Mouse (Mus musculus): ENCODE measurements around the gene Shroom3. TPM values are rescaled to one million over a fixed set of nuclear protein-coding genes. Genes with fewer than 3 reads are reported as not detected.

The Shroom3 gene
- polyA plus RNA-seq, 1 experiment from 2014 or later, result 2.5 TPM

- no peak overlapping the region for H3K27ac ChIP-seq
- WGBS, result 36% methylated on average over 4 of the region's 4 CpGs
- H3K4me2 ChIP-seq (replicated peaks), result no peak overlapping the region
- H3K4me1 ChIP-seq (replicated peaks), result no peaks in the 10 kb centered on the region
- no peak overlapping the region for H3K9ac ChIP-seq (replicated peaks)
- H3K27me3 ChIP-seq, result no peaks in the 10 kb centered on the region
- no peaks in the 10 kb centered on the region for H3K9me3 ChIP-seq
- no peaks in the 10 kb centered on the region for H3K36me3 ChIP-seq
- ATAC-seq, result no peak
- no peak overlapping the region for H3K4me3 ChIP-seq (replicated peaks)
These were observed 80.3 kb downstream of the Shroom3 start for GRCm38 (mm10) chr5:92763546-92763952.

DNA sequence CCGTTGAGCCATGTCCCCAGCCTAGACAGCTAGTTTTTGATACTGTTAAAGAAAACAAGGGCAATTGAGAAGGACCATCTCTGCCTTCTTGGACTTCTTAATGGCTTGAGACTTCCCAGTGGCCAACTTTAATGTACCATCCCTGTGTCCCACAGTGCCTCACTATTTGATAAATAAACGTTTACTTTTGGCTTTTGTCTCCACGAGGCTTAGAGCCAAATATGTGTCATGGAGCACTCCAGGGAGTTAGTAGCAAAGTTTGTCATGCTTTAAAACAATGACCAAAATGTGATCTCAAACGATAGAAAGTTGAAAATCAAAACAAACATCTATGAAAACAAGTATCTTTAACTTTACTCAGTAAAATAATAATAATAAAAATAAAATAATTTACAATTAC lies 83.1 kb downstream of the Shroom3 start:
- Histone ChIP-seq H3K27me3 (no peaks in the 10 kb centered on the region), H3K4me1 (replicated peaks) (no peaks in the 10 kb centered on the region), H3K9me3 (no peaks in the 10 kb centered on the region), H3K27ac (no peak overlapping the region), H3K36me3 (no peaks in the 10 kb centered on the region), H3K9ac (replicated peaks) (no peak overlapping the region), H3K4me2 (replicated peaks) (no peak overlapping the region), H3K4me3 (replicated peaks) (no peak overlapping the region)
- ATAC-seq, result no peak
- WGBS, result 78% methylated on average over 4 of the region's 4 CpGs

DNA sequence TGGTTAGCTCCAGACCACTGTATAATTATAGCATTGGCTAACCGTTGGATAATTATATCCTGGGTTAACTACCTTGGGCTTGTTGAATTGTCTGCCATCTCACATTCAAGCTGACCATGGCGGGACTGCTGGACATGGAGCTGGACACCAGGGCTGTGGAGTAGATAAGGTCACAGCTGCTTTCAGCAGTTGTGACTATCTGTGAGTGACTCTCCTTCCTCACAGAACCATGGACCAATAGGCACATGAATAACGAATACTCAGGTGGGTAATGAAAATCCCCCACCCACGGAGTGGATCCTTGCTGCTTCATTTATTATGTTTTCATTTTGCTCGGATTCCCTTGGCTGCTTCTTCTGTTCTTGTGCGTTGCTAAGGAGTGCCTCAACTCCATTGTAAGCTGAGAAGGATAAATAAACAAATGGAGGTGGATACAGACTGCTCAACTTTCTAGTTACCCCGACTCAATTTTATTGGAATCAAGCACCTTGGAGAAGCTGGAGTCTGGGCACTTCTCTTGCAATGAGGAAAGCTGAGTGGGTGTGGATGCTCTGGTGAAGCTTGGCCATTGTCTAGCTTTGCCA lies 84.1 kb downstream of the Shroom3 start:
- 52% methylated on average over 7 of the region's 7 CpGs for WGBS
- Histone ChIP-seq H3K9me3 (no peaks in the 10 kb centered on the region), H3K4me1 (replicated peaks) (no peaks in the 10 kb centered on the region), H3K9ac (replicated peaks) (no peak overlapping the region), H3K4me2 (replicated peaks) (no peak overlapping the region), H3K4me3 (replicated peaks) (no peak overlapping the region), H3K27me3 (no peaks in the 10 kb centered on the region), H3K27ac (no peak overlapping the region), H3K36me3 (no peaks in the 10 kb centered on the region)
- ATAC-seq, result no peak

DNA sequence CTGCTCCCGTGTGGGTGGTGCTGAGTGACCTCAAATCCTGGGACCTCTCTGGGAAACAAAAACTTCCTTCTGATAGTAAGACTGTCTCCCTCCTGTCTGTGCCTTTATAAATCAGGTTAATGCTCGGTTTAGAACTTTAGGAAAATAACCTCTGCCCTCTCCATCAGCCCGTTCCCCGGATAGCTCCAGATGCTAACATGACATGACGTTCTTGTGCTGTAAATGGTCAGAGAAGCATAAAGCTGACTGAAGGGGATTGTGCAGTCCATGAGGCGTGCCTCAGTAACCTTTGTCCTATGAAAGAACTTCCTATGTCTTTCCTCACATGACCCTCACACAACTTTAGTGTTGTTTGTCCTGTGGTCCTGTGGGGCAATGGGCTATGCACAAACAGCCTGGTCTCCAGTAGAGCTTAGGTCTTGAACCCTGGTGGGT lies 84.6 kb downstream of the Shroom3 start:
- no peaks in the 10 kb centered on the region for H3K36me3 ChIP-seq
- no peak overlapping the region for H3K27ac ChIP-seq
- no peaks in the 10 kb centered on the region for H3K4me1 ChIP-seq (replicated peaks)
- no peaks in the 10 kb centered on the region for H3K27me3 ChIP-seq
- H3K9me3 ChIP-seq, result no peaks in the 10 kb centered on the region
- no peak overlapping the region for H3K4me3 ChIP-seq (replicated peaks)
- WGBS, result 61% methylated on average over 6 of the region's 6 CpGs
- H3K9ac ChIP-seq (replicated peaks), result no peak overlapping the region
- H3K4me2 ChIP-seq (replicated peaks), result no peak overlapping the region
- no peak for ATAC-seq

DNA sequence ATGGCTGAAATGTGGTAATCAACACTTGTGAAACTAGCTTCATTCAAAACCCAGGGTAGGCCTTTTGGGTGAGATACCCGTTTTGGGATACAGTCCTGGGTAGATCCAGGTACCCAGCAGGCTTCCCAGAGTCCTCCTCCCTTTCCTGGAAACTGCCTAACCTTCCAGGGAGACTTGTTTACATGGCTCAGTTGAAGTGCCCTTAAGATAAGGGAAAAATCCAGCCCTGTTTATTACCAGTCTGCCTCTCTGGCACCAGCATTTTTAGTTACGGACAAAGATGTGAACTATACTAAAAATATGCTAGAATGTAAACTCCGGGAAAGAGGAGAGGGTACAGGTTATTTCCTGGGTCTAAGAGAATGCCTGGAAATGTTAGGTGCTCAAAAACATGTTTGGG lies 90.6 kb downstream of the Shroom3 start:
- Histone ChIP-seq H3K9ac (replicated peaks) (no peak overlapping the region), H3K4me3 (replicated peaks) (no peak overlapping the region), H3K4me1 (replicated peaks) (no peaks in the 10 kb centered on the region), H3K9me3 (no peaks in the 10 kb centered on the region), H3K27ac (no peak overlapping the region), H3K4me2 (replicated peaks) (no peak overlapping the region), H3K36me3 (no peaks in the 10 kb centered on the region), H3K27me3 (no peaks in the 10 kb centered on the region)
- 84% methylated on average over 3 of the region's 3 CpGs for WGBS
- no peak for ATAC-seq

DNA sequence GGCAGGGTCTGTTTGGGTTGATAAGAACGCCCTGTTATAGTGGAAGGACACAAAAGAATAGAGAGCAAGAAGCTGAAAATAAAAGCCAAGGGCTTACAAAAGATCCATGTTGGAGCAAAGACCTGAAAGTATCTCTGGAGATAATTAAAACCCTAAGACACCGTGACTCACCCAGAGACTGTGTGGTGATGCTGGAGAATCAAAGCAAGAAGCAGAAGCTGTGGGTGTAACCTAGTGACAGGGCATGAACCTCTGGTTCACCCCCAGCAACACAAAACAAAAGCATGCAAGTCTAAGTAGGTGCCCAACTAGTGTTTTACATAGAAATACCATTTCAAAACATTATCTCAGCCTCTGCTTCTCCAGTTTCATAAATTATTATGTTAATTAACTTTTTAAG lies 91.2 kb downstream of the Shroom3 start:
- ATAC-seq, result no peak
- H3K27me3 ChIP-seq, result no peaks in the 10 kb centered on the region
- no peaks in the 10 kb centered on the region for H3K36me3 ChIP-seq
- no peaks in the 10 kb centered on the region for H3K9me3 ChIP-seq
- H3K9ac ChIP-seq (replicated peaks), result no peak overlapping the region
- no peak overlapping the region for H3K4me2 ChIP-seq (replicated peaks)
- no peaks in the 10 kb centered on the region for H3K4me1 ChIP-seq (replicated peaks)
- H3K27ac ChIP-seq, result no peak overlapping the region
- H3K4me3 ChIP-seq (replicated peaks), result no peak overlapping the region
- 40% methylated on average over 2 of the region's 2 CpGs for WGBS

DNA sequence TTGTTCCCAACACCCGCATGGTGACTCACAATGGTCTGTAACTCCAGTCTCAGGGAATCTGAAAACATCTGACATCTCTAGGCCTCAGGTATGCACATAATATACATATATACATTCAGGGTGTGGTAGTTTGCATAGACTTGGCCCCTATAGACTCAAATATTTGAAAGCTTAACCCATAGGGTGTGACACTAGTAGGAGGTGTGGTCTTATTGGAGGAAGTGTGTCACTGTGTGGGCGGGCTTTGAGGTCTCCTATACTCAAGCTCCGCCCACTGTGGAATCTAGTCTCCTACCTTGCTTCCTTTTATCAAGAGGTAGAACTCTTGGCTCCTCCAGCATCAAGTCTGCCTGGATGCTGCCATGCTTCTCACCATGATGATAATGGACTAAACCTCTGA lies 91.7 kb downstream of the Shroom3 start:
- Histone ChIP-seq H3K4me3 (replicated peaks) (no peak overlapping the region), H3K36me3 (no peaks in the 10 kb centered on the region), H3K4me1 (replicated peaks) (no peaks in the 10 kb centered on the region), H3K9me3 (no peaks in the 10 kb centered on the region), H3K4me2 (replicated peaks) (no peak overlapping the region), H3K27me3 (no peaks in the 10 kb centered on the region), H3K27ac (no peak overlapping the region), H3K9ac (replicated peaks) (no peak overlapping the region)
- WGBS, result 93% methylated on average over 3 of the region's 3 CpGs
- no peak for ATAC-seq

GRCm38 (mm10) chr5:92778395-92778794 lies 95.2 kb downstream of the Shroom3 start:
- Histone ChIP-seq H3K4me2 (replicated peaks) (no peak overlapping the region), H3K27me3 (no peaks in the 10 kb centered on the region), H3K4me1 (replicated peaks) (peaks cover 2% of the 10 kb centered on the region; the same call in 1 of the 2 replicates), H3K9ac (replicated peaks) (no peak overlapping the region), H3K4me3 (replicated peaks) (no peak overlapping the region), H3K27ac (no peak overlapping the region), H3K9me3 (no peaks in the 10 kb centered on the region), H3K36me3 (no peaks in the 10 kb centered on the region)
- ATAC-seq, result no peak
- 72% methylated on average over 8 of the region's 8 CpGs for WGBS

DNA sequence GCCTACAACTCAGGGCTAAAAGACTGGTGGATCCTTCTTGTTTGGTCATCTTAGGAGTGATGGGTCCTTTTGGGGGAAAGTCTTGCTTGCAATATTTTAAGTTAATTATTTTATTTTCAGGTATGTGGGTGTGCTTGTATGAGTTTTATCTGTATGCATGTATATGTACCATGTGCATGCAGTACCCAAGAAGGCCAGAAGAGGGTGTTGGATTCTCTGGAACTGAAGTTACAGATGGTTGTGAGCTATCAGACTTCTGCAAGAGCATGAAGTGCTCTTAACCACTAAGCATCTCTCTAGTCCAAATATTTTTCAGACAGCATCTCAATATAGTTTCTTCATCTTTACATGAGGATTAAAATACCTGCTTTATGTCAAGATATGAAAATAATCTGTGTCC lies 97.8 kb downstream of the Shroom3 start:
- no peak overlapping the region for H3K9ac ChIP-seq (replicated peaks)
- H3K27ac ChIP-seq, result no peak overlapping the region
- no peak overlapping the region for H3K4me3 ChIP-seq (replicated peaks)
- peaks cover 5% of the 10 kb centered on the region; the same call in 1 of the 2 replicates for H3K4me1 ChIP-seq (replicated peaks)
- no peak overlapping the region for H3K4me2 ChIP-seq (replicated peaks)
- no peaks in the 10 kb centered on the region for H3K27me3 ChIP-seq
- H3K9me3 ChIP-seq, result peaks cover 4% of the 10 kb centered on the region; the same call in 1 of the 2 replicates
- no peak for ATAC-seq
- no peaks in the 10 kb centered on the region for H3K36me3 ChIP-seq

DNA sequence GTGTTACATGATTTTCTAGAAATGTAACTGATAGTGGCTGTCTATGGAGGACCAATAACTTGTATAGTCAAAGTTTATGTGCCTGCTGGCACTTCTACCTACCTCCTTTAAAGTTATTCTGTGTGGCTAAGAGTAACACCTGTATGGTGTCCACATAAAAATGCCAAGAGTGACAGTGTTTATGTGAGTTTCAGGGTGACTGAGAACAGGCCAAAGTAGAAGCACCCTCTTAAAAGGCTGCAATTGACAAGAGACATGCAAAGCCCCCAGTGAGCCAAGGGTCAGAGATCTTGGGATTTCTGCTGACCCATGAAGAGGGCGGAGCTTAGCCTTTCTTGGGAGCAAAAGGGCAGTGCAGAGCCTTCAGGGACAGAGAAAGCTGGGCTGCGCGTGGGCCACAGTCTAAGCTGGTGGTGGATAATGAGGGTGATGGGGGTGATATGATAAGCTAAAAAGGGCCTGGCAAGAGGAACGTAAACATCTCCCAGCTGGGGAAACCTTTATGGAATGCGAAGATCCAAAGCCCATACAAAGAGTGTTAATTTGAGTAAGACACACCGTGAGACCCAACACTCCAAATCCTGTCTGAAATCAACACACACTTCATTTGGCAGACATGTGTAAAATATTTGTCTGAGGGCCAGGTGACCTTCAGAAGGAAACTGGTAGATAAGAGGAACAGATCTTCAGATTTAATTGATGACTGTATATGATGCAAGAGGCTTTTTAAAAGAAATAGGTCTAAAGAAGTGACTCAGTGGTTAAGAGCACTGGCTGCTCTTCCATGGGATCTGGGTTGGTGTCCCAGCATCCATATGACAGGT lies 101.0 kb downstream of the Shroom3 start:
- 18% methylated on average over 6 of the region's 6 CpGs for WGBS
- H3K4me1 ChIP-seq (replicated peaks), result peaks cover 5% of the 10 kb centered on the region; the same call in 1 of the 2 replicates
- no peak overlapping the region for H3K27ac ChIP-seq
- H3K36me3 ChIP-seq, result no peaks in the 10 kb centered on the region
- H3K4me3 ChIP-seq (replicated peaks), result no peak overlapping the region
- no peak overlapping the region for H3K9ac ChIP-seq (replicated peaks)
- ATAC-seq, result no peak
- no peaks in the 10 kb centered on the region for H3K27me3 ChIP-seq
- H3K9me3 ChIP-seq, result peaks cover 4% of the 10 kb centered on the region; the same call in 1 of the 2 replicates
- H3K4me2 ChIP-seq (replicated peaks), result no peak overlapping the region

DNA sequence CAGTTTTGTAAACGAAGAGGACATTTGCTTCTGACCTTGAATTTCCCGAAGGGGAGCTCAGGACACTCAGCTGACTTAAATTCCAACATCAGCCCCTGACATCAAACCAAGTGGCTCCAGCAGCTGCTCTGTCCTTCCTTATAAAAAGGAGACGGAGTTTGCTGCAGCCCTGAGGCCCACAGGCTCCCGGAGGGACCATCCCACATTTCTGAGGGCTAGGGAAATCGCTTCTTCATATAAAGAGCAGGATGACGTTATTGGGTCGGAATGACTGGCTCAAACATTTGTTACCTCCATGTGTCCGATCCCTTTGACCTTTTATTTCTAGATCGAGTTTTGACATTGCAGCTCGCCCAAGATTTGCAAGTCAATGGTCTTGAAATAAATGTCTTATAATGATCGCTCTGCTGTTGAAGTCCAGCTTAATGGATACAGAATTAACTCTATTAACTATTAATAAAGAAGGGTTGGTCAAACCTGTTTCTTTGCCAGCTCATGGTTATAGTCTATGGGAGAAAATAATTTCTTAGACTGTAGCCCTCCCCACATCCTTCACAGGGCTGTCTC lies 102.7 kb downstream of the Shroom3 start:
- Histone ChIP-seq H3K9me3 (peaks cover 4% of the 10 kb centered on the region; the same call in 1 of the 2 replicates), H3K4me3 (replicated peaks) (no peak overlapping the region), H3K9ac (replicated peaks) (no peak overlapping the region), H3K27ac (no peak overlapping the region), H3K4me2 (replicated peaks) (no peak overlapping the region), H3K36me3 (no peaks in the 10 kb centered on the region), H3K27me3 (no peaks in the 10 kb centered on the region), H3K4me1 (replicated peaks) (peaks cover 5% of the 10 kb centered on the region; the same call in 1 of the 2 replicates)
- no peak for ATAC-seq
- WGBS, result 88% methylated on average over 11 of the region's 11 CpGs

DNA sequence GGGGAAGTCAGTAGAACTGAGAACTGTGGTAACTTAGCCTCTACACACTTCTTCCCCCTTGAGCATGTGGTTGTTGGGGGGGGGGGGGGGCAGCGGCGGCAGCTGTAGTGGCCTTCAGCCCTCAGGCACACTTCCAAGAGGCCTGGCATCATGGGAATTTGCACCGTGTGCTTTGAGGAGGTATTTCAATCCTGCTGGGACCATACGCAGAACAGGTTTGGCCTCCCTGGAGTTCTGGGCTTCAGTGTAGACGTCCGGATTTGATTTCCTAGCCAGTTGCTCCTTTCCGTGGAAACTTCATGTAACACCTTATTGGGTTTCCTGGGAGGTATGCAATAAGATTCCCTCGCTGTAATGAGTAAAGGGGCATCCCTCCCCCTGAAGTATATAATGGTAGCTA lies 105.8 kb downstream of the Shroom3 start:
- H3K4me3 ChIP-seq (replicated peaks), result no peak overlapping the region
- WGBS, result 71% methylated on average over 8 of the region's 8 CpGs
- no peaks in the 10 kb centered on the region for H3K4me1 ChIP-seq (replicated peaks)
- no peak overlapping the region for H3K4me2 ChIP-seq (replicated peaks)
- H3K27ac ChIP-seq, result no peak overlapping the region
- peaks cover 4% of the 10 kb centered on the region; the same call in 1 of the 2 replicates for H3K9me3 ChIP-seq
- no peaks in the 10 kb centered on the region for H3K36me3 ChIP-seq
- H3K9ac ChIP-seq (replicated peaks), result no peak overlapping the region
- H3K27me3 ChIP-seq, result no peaks in the 10 kb centered on the region
- ATAC-seq, result no peak

All from midbrain, embryonic 13.5 days (tissue).